8 mouse cellular contexts compared by ENCODE assay signal in the genomic region with DNA sequence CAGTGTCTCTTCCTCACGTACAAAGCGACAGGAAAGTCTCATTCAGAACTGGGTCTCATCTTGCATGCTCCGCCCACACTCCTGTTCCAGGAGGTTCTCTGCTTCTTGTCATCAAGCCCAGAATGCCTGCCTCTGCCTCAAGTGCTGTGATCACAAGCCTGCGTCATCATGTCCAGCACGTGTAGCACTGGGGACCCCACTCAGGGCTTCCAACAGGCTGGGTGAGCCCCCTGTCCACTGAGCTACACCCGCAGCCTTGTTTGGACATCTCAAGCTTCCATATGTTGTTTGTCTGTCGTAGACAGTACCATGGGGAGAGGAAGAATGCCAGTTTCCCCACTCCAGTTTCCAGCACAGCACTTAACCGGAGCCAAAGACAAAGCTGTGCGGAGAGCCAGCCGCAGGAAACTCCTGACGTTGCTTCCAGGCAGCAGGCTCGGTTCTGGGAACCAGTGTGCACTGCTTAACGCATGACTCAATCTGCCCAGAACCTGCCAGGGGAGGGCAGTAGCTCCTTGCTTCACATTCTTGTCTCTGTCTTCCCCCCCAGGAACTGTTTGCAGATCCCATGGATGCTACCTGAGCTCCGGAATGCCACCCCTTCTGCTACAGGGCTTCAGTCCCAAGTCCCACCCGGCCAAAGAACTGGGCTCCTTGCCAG. TPM values are rescaled to one million over a fixed set of nuclear protein-coding genes. Genes with fewer than 3 reads are reported as not detected.
DNase-seq lines count a peak whose midpoint lies in the region; ATAC-seq lines count a peak whose summit lies in the region.

No protein-coding gene starts in this region.

- H3K4me2 ChIP-seq in forebrain, embryonic 12.5 days, result peak overlapping the region; percentile 13
- peak overlapping the region; percentile 52 for H3K4me2 ChIP-seq in heart, embryonic 15.5 days
- peak overlapping the region; percentile 50 for H3K4me2 ChIP-seq in liver, embryonic 12.5 days

- 46% methylated on average over 15 of the region's 15 CpGs for WGBS in forebrain, embryonic 12.5 days
- 14% methylated on average over 15 of the region's 15 CpGs for WGBS in heart, embryonic 15.5 days
- 18% methylated on average over 15 of the region's 15 CpGs for WGBS in liver, embryonic 12.5 days (ENCODE audit: insufficient replicate concordance)

- DNase-seq in brain, adult 2 months (ENCODE audit: low read depth, low spot score), result peak; percentile 96
- peak; percentile 76 to 82 for DNase-seq in kidney, postnatal 36 days
- peak; percentile 79 for DNase-seq in urinary bladder, postnatal 14 days (ENCODE audit: low spot score)

- H3K9me3 ChIP-seq in forebrain, embryonic 12.5 days, result 0 out of 2 replicates have a peak, but pooled peaks cover 6% of the 10 kb centered on the region
- no peaks in the 10 kb centered on the region for H3K9me3 ChIP-seq in heart, embryonic 15.5 days (replicated peaks)
- H3K9me3 ChIP-seq in liver, embryonic 12.5 days (replicated peaks), result 0 out of 2 replicates have a peak, but pooled peaks cover 4% of the 10 kb centered on the region

- H3K4me1 ChIP-seq in forebrain, embryonic 12.5 days, result peaks cover 7% of the 10 kb centered on the region
- H3K4me1 ChIP-seq in heart, embryonic 15.5 days (replicated peaks), result peaks cover 14% of the 10 kb centered on the region
- peaks cover 19% of the 10 kb centered on the region for H3K4me1 ChIP-seq in liver, embryonic 12.5 days

- no peak overlapping the region for H3K9ac ChIP-seq in forebrain, embryonic 12.5 days
- peak overlapping the region; percentile 12; the same call in 1 of the 2 replicates for H3K9ac ChIP-seq in heart, embryonic 15.5 days
- no peak overlapping the region for H3K9ac ChIP-seq in liver, embryonic 12.5 days

- H3K27ac ChIP-seq in forebrain, embryonic 12.5 days, result no peak overlapping the region
- H3K27ac ChIP-seq in heart, embryonic 15.5 days, result peak overlapping the region; percentile 50
- H3K27ac ChIP-seq in liver, embryonic 12.5 days, result no peak overlapping the region

- no peaks in the 10 kb centered on the region for H3K36me3 ChIP-seq in forebrain, embryonic 12.5 days (replicated peaks)
- no peaks in the 10 kb centered on the region for H3K36me3 ChIP-seq in heart, embryonic 15.5 days
- H3K36me3 ChIP-seq in liver, embryonic 12.5 days, result no peaks in the 10 kb centered on the region

- no peaks in the 10 kb centered on the region for H3K27me3 ChIP-seq in forebrain, embryonic 12.5 days
- no peaks in the 10 kb centered on the region for H3K27me3 ChIP-seq in heart, embryonic 15.5 days
- H3K27me3 ChIP-seq in liver, embryonic 12.5 days (replicated peaks), result peaks cover 27% of the 10 kb centered on the region

- H3K4me3 ChIP-seq in forebrain, embryonic 12.5 days (replicated peaks), result no peak overlapping the region
- peak overlapping the region; percentile 16 for H3K4me3 ChIP-seq in heart, embryonic 15.5 days
- no peak overlapping the region for H3K4me3 ChIP-seq in liver, embryonic 12.5 days

- ATAC-seq in CD4-positive, CD25-positive, alpha-beta regulatory T cell, adult 4 months, result peak; percentile 71
- ATAC-seq in forebrain, embryonic 12.5 days (ENCODE audit: low FRiP score), result no peak
- ATAC-seq in heart, embryonic 15.5 days (replicated peaks; ENCODE audit: insufficient number of reproducible peaks, insufficient read depth, low FRiP score, low read depth), result peak; percentile 65
- peak; percentile 31 for ATAC-seq in liver, embryonic 12.5 days
- peak; percentile 47 for ATAC-seq in neutrophil, adult 5-6 weeks (ENCODE audit: extremely low read depth, insufficient number of reproducible peaks, low FRiP score, poor library complexity, severe bottlenecking)

RNA-seq across cellular contexts. Expression of gene Nfyb, which starts 31.3 kb away (rescaled TPM):
- 10 to 100 TPM; 72.3 to 84.2 TPM for polyA plus RNA-seq in CD4-positive, CD25-positive, alpha-beta regulatory T cell, adult 4 months (2017; shearing (Covaris generic))
- polyA plus RNA-seq in forebrain, embryonic 12.5 days (2016; fragmentation: Nextera tagmentation; extraction: Ambion mirVana), result 68.7 and 72.8 TPM in 2 replicates
- 22.2 and 27.5 TPM in 2 replicates for polyA plus RNA-seq in heart, embryonic 15.5 days (2015; fragmentation: Nextera tagmentation; extraction: Ambion mirVana)
- polyA plus RNA-seq in liver, embryonic 12.5 days (2016; fragmentation: Nextera tagmentation; extraction: Ambion mirVana), result 39.4 and 40.4 TPM in 2 replicates
- total RNA-seq in neutrophil, adult 5-6 weeks (2017), result 66.2 and 66.4 TPM in 2 replicates

RNA-seq across cellular contexts. Expression of gene Txnrd1, which starts 38.5 kb away (rescaled TPM):
- polyA plus RNA-seq in CD4-positive, CD25-positive, alpha-beta regulatory T cell, adult 4 months (2017; shearing (Covaris generic)), result 10 to 100 TPM; 17.5 to 20.6 TPM
- polyA plus RNA-seq in forebrain, embryonic 12.5 days (2016; fragmentation: Nextera tagmentation; extraction: Ambion mirVana), result 183 and 206 TPM in 2 replicates
- polyA plus RNA-seq in heart, embryonic 15.5 days (2015; fragmentation: Nextera tagmentation; extraction: Ambion mirVana), result 53.6 and 64.9 TPM in 2 replicates
- polyA plus RNA-seq in liver, embryonic 12.5 days (2016; fragmentation: Nextera tagmentation; extraction: Ambion mirVana), result 106 and 108 TPM in 2 replicates
- 35.6 and 42.0 TPM in 2 replicates for total RNA-seq in neutrophil, adult 5-6 weeks (2017)
